8 mouse cellular contexts compared by ENCODE assay signal in the genomic region with DNA sequence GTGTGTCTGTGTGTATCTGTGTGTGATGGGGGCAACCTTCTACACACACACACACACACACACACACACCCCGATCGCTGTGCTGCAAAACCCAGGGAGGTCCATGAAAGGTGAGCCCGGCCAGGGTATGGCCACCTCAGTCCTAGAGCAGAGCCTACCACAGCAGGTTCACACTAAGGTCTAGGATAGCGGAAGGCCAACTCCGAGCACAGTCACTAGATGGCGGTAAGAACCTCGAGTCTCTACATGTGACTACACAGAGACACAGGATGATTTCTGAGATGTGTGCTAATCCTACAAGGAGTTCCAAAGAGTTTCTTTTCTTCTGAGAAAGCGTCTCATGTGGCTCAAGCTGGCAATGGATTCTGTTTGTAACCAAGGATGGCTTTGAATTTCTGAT. TPM values are rescaled to one million over a fixed set of nuclear protein-coding genes. Genes with fewer than 3 reads are reported as not detected.
DNase-seq lines count a peak whose midpoint lies in the region; ATAC-seq lines count a peak whose summit lies in the region.

No protein-coding gene starts in this region.

- no peaks in the 10 kb centered on the region for H3K27me3 ChIP-seq in forebrain, embryonic 13.5 days
- H3K27me3 ChIP-seq in forebrain, embryonic 11.5 days (ENCODE audit: control insufficient read depth, insufficient read depth, low read length), result no peaks in the 10 kb centered on the region
- H3K27me3 ChIP-seq in embryonic facial prominence, embryonic 10.5 days (replicated peaks; ENCODE audit: low read depth, poor library complexity, severe bottlenecking), result no peaks in the 10 kb centered on the region
- no peaks in the 10 kb centered on the region for H3K27me3 ChIP-seq in lung, embryonic 16.5 days (ENCODE audit: control insufficient read depth, insufficient read depth, low read depth, low read length)
- H3K27me3 ChIP-seq in splenic B cell, adult 2 months (ENCODE audit: control insufficient read depth, insufficient read depth, low read length, poor library complexity, severe bottlenecking), result no peaks in the 10 kb centered on the region

- H3K4me1 ChIP-seq in forebrain, embryonic 13.5 days, result no peaks in the 10 kb centered on the region
- H3K4me1 ChIP-seq in forebrain, embryonic 11.5 days (replicated peaks; ENCODE audit: control insufficient read depth, insufficient read depth, low read length), result no peaks in the 10 kb centered on the region
- H3K4me1 ChIP-seq in embryonic facial prominence, embryonic 10.5 days, result peaks cover 4% of the 10 kb centered on the region; the same call in 1 of the 2 replicates
- peaks cover 3% of the 10 kb centered on the region for H3K4me1 ChIP-seq in lung, embryonic 16.5 days (replicated peaks; ENCODE audit: control insufficient read depth, insufficient read depth, low read length)

- no peaks in the 10 kb centered on the region for H3K9me3 ChIP-seq in forebrain, embryonic 13.5 days (replicated peaks)
- H3K9me3 ChIP-seq in forebrain, embryonic 11.5 days (ENCODE audit: control insufficient read depth, low read length), result no peaks in the 10 kb centered on the region
- H3K9me3 ChIP-seq in embryonic facial prominence, embryonic 10.5 days, result no peaks in the 10 kb centered on the region
- no peaks in the 10 kb centered on the region for H3K9me3 ChIP-seq in lung, embryonic 16.5 days (ENCODE audit: control insufficient read depth, low read length)

- H3K27ac ChIP-seq in forebrain, embryonic 13.5 days, result no peak overlapping the region
- H3K27ac ChIP-seq in forebrain, embryonic 11.5 days (ENCODE audit: low read depth, low read length), result no peak overlapping the region
- H3K27ac ChIP-seq in embryonic facial prominence, embryonic 10.5 days (replicated peaks), result no peak overlapping the region
- no peak overlapping the region for H3K27ac ChIP-seq in lung, embryonic 16.5 days (ENCODE audit: low read length)

- 42% methylated on average over 8 of the region's 8 CpGs for WGBS in forebrain, embryonic 13.5 days
- WGBS in forebrain, embryonic 11.5 days, result 42% methylated on average over 8 of the region's 8 CpGs
- 47% methylated on average over 8 of the region's 8 CpGs for WGBS in embryonic facial prominence, embryonic 10.5 days
- WGBS in lung, embryonic 16.5 days, result 29% methylated on average over 8 of the region's 8 CpGs

- H3K4me2 ChIP-seq in forebrain, embryonic 13.5 days, result no peak overlapping the region
- no peak overlapping the region for H3K4me2 ChIP-seq in forebrain, embryonic 11.5 days (ENCODE audit: low read depth, low read length, severe bottlenecking)
- H3K4me2 ChIP-seq in lung, embryonic 16.5 days (ENCODE audit: low read depth, low read length), result no peak overlapping the region

- H3K4me3 ChIP-seq in forebrain, embryonic 13.5 days, result no peak overlapping the region
- no peak overlapping the region for H3K4me3 ChIP-seq in forebrain, embryonic 11.5 days (ENCODE audit: low read depth, low read length)
- H3K4me3 ChIP-seq in embryonic facial prominence, embryonic 10.5 days, result no peak overlapping the region
- H3K4me3 ChIP-seq in lung, embryonic 16.5 days (ENCODE audit: low read length), result no peak overlapping the region

- no peak overlapping the region for H3K9ac ChIP-seq in forebrain, embryonic 13.5 days
- H3K9ac ChIP-seq in forebrain, embryonic 11.5 days (ENCODE audit: low read length), result no peak overlapping the region
- no peak overlapping the region for H3K9ac ChIP-seq in lung, embryonic 16.5 days (ENCODE audit: low read length)

- no peaks in the 10 kb centered on the region for H3K36me3 ChIP-seq in forebrain, embryonic 13.5 days (ENCODE audit: poor library complexity, severe bottlenecking)
- no peaks in the 10 kb centered on the region for H3K36me3 ChIP-seq in forebrain, embryonic 11.5 days (ENCODE audit: control insufficient read depth, insufficient read depth, low read length)
- no peaks in the 10 kb centered on the region for H3K36me3 ChIP-seq in embryonic facial prominence, embryonic 10.5 days (replicated peaks)
- no peaks in the 10 kb centered on the region for H3K36me3 ChIP-seq in lung, embryonic 16.5 days (ENCODE audit: control insufficient read depth, insufficient read depth, low read length)
- no peaks in the 10 kb centered on the region for H3K36me3 ChIP-seq in splenic B cell, adult 2 months (ENCODE audit: control insufficient read depth, insufficient read depth, low read length, poor library complexity, severe bottlenecking)

- no peak for DNase-seq in forebrain, embryonic 11.5 days (ENCODE audit: low spot score)
- DNase-seq in urinary bladder, postnatal 14 days (ENCODE audit: low spot score), result peak; percentile 70
- no peak for DNase-seq in urinary bladder, postnatal 4 days (ENCODE audit: low spot score in 2 of 2)
- peak; percentile 34 for DNase-seq in embryonic facial prominence, embryonic 10.5 days (ENCODE audit: low spot score)
- peak; percentile 69 for DNase-seq in splenic B cell, adult 2 months (ENCODE audit: low read depth, low spot score)

- ATAC-seq in forebrain, embryonic 13.5 days, result peak; percentile 57; the same call in 1 of the 2 replicates
- ATAC-seq in forebrain, embryonic 11.5 days (replicated peaks; ENCODE audit: low FRiP score), result no peak
- ATAC-seq in inflammation-experienced regulatory T-cells, adult 6 months, result peak; percentile 50
- ATAC-seq in lung, embryonic 16.5 days (ENCODE audit: low read depth), result peak; percentile 47; the same call in 1 of the 2 replicates

RNA-seq across cellular contexts. Expression of gene Car5a, which starts 17.4 kb away (rescaled TPM):
- polyA plus RNA-seq in forebrain, embryonic 13.5 days (2015; fragmentation: Nextera tagmentation; extraction: Ambion mirVana), result 0.25 TPM in 1 of 2 replicates, not detected in the other
- not detected in 2 replicates for polyA plus RNA-seq in forebrain, embryonic 11.5 days (2014; fragmentation: Nextera tagmentation; extraction: Ambion mirVana)
- polyA plus RNA-seq in embryonic facial prominence, embryonic 10.5 days (2016; fragmentation: Nextera tagmentation; extraction: Ambion mirVana), result not detected in 2 replicates
- not detected for polyA plus RNA-seq in inflammation-experienced regulatory T-cells, adult 6 months (2017; shearing (Covaris generic))
- polyA plus RNA-seq in lung, embryonic 16.5 days (2015; fragmentation: Nextera tagmentation; extraction: Ambion mirVana), result not detected in 2 replicates

RNA-seq across cellular contexts. Expression of gene Slc7a5, which starts 19.8 kb away (rescaled TPM):
- 28.1 and 30.6 TPM in 2 replicates for polyA plus RNA-seq in forebrain, embryonic 13.5 days (2015; fragmentation: Nextera tagmentation; extraction: Ambion mirVana)
- 37.1 and 43.0 TPM in 2 replicates for polyA plus RNA-seq in forebrain, embryonic 11.5 days (2014; fragmentation: Nextera tagmentation; extraction: Ambion mirVana)
- 18.7 and 21.0 TPM in 2 replicates for polyA plus RNA-seq in embryonic facial prominence, embryonic 10.5 days (2016; fragmentation: Nextera tagmentation; extraction: Ambion mirVana)
- 1 to 10 TPM; 2.5 to 4.4 (median 2.6) TPM for polyA plus RNA-seq in inflammation-experienced regulatory T-cells, adult 6 months (2017; shearing (Covaris generic))
- 10.4 and 10.7 TPM in 2 replicates for polyA plus RNA-seq in lung, embryonic 16.5 days (2015; fragmentation: Nextera tagmentation; extraction: Ambion mirVana)

RNA-seq across cellular contexts. Expression of gene Banp, which starts 22.2 kb away (rescaled TPM):
- 57.5 and 60.9 TPM in 2 replicates for polyA plus RNA-seq in forebrain, embryonic 13.5 days (2015; fragmentation: Nextera tagmentation; extraction: Ambion mirVana)
- polyA plus RNA-seq in forebrain, embryonic 11.5 days (2014; fragmentation: Nextera tagmentation; extraction: Ambion mirVana), result 53.1 and 60.9 TPM in 2 replicates
- 55.2 and 64.8 TPM in 2 replicates for polyA plus RNA-seq in embryonic facial prominence, embryonic 10.5 days (2016; fragmentation: Nextera tagmentation; extraction: Ambion mirVana)
- 10 to 100 TPM; 35.0 to 37.5 (median 36.2) TPM for polyA plus RNA-seq in inflammation-experienced regulatory T-cells, adult 6 months (2017; shearing (Covaris generic))
- polyA plus RNA-seq in lung, embryonic 16.5 days (2015; fragmentation: Nextera tagmentation; extraction: Ambion mirVana), result 50.7 and 53.0 TPM in 2 replicates

Comparison
In these comparisons a context has a peak if more than half of its experiments do, and no peak if none do; other contexts are left out.
1. DNase-seq: peak in urinary bladder, postnatal 14 days (single experiment), embryonic facial prominence, embryonic 10.5 days (single experiment) and splenic B cell, adult 2 months (single experiment); none in forebrain, embryonic 11.5 days (single experiment) and urinary bladder, postnatal 4 days (0 of 2).